Mouse (Mus musculus): ENCODE measurements at regions not wholly inside any gene's neighbourhood (a gene's known extent, or its start where the extent isn't known, plus 50 kb on each side); places are given as distances from the start of the nearest gene placed in this dataset.

- no peak for DNase-seq
Observed at GRCm38 (mm10) chr2:27590511-27590910, 75.6 kb downstream of the Wdr5 start.

GRCm38 (mm10) chr2:27591668-27592067, 76.7 kb downstream of the Wdr5 start:
- no peak for DNase-seq

DNA sequence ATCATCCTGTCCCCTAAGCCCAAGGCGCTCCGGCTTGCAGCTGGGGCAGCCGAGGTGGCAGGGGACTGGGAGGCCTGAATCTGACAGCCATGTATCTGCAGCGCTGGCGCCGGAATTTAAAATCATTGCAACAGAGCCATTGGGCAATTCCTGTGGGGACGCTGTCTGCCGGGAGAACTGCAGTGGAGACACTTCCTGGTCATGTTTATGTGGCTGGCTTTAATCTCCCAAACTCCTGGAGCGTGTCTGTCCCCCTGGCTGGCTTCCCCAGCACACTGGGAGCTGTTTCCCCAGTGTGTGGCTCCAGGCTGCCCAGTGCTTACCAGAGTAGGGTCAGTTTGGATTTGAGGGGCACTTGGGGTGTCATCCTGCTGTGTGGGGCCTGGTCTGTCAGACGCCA, 78.4 kb downstream of the Wdr5 start:
- DNase-seq = peak; percentile 41

GRCm38 (mm10) chr2:27595251-27595650, 80.3 kb downstream of the Wdr5 start:
- no peak for DNase-seq

- peak; percentile 56 for DNase-seq
Observed at GRCm38 (mm10) chr2:27596217-27596616, 80.0 kb upstream of the Rxra start.

GRCm38 (mm10) chr2:27596966-27597365, 79.3 kb upstream of the Rxra start:
- DNase-seq = peak; percentile 83

DNA sequence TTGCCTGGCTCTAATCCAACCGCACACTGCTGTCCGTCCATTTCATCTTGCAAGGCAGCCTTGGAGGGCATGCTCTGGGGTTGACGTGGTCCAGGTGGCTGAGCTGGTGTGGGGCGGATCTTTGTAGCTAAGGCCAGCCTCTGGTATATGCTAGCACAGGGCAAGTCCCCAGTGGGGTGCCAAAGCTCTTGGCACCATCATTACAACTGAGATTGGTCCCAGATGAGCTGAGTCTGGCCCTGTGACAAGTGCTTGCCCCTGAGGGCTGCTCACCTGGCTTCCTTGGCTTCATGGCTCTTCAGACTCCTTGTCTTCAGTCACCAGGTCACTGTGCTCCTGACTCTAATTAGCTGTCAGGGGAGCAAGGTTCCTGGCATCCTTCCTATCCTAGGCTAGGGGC, 78.3 kb upstream of the Rxra start:
- DNase-seq = no peak

DNA sequence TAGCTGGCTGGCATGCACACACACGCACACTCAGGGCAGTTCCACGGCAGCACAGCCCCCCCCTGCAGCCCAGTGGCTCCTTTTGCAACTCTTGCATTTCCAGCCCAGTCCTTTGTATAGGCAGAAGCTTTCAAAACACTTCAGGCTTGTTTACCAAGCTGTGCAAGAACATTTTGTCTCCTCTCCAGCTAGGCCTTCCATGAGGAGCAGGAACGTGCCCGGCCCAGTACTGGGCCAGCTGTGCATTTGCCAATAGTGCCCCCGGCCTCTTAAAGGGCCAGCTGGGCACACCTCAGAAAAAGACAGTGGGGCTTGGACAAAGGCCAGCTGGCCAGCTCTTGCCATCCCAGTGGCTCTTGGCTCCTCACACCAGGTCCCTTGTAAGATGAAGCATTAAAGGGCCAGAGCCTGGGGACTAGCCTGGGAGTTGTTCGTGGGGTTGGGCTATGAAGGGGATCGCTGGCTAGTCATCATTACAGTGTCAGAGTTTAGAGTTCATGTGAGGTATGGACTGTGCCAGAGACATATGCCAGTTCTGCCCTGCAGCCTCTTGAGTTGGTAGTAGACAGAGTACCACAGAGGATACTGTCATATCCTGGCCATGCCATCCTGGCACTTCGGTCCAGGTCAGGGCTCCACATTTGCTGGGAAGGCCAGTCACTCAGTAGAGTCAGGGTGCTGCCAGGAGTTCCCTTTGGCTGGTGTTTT, 77.0 kb upstream of the Rxra start:
- DNase-seq = peak; percentile 77

DNA sequence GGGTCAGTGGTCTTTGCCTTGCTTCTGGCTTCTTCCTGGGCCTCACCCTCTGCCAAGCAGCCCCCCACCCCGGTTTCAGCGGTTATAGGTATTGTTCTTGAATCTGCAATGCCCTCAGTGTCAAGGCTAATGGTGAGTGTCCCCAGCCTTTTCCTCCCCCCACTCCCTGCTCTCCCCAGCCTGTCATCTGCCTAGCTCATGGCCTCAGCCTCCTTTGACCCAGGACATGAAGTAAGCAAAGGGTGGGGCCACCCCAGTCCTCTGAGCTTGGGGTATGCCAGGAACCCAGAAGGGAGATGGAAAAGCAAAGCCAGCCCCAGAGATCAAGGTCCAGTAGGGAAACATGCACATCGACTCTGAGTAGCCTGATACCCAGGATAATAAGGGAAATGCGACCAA, 76.5 kb upstream of the Rxra start:
- DNase-seq = peak; percentile 48

DNA sequence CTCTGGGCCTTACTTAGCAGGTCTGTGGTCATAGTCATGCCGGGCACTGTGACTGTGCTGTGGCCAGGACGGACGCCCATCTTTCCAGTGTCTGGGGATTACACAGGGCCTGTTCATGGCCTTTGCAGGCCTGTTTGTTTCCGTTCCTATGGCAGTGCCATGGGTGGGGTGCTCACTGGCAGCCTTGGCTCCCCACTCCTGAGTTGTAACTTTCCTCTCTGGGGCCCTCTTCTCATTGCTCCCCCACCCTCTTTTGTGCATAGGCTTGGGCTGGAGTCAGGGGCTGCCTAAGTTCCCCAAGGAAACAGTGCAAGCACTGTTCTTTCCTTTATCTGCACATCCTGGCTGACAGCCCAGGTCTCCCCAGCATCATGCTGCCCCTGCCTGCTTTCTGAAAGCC, 72.9 kb upstream of the Rxra start:
- no peak for DNase-seq

DNA sequence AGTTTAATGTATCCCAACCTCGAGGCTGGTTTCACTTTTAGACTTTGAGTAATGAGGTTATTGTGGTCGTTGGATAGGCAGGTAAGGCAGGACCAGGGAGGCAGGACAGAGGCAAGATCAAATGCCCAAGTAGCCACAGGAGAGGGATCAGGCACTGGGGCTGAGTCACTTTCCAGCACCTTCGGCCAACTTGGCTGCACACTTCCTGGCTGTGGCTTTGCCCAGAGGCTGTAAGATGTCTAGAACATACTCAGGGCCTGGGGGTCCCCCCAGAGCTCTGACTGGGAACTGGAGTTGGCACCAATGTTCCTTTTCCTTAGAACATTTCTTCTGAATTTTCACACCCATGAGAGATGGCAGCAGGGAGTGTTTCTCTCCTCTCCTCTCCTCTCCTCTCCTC, 71.7 kb upstream of the Rxra start:
- DNase-seq = no peak

DNA sequence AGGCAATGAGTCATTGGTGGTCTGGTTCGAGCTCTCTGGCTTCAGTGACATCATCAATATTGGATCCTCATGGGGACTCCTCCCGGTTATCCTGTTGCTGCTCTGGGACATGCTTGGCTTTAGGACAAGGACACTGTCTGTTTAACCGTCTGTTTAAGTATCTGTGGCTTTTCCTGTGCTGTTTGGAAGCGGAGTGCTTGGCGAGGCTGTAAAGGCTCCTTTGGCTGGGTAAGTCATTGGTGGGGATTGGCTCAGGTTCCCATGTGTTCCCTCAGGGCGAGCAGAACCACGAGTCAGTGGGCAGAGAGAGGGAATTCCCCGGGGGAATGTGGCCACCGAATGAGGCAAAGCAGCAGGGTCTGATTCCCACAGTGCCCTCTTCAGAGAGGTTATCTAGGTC, 69.4 kb upstream of the Rxra start:
- no peak for DNase-seq

DNA sequence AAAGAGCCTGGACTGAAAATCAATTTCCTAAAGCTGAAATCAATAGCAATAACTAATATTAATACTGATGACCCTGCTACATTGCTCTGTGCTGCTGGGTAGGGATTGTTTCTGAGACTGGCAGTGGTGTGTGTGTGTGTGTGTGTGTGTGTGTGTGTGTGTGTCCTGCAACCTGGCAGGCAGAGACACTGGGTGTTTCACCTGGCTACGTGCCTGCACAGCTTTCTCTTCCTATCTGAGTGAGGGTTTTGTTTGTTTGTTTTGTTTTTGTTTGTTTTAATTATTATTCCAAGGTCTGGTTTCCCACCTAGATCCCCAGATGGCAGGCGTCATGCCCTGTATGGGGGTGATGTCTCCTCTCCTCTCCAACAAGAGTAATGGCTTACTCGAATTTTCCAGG, 54.5 kb upstream of the Rxra start:
- DNase-seq = no peak

GRCm38 (mm10) chr2:27624656-27625366, 51.4 kb upstream of the Rxra start:
- DNase-seq = no peak

All from kidney, adult 18-20 months (tissue).